Mouse (Mus musculus) effector memory CD4-positive, alpha-beta T cell, adult 7 months (primary cell): ENCODE results near the gene Gm28490. TPM values are rescaled to one million over a fixed set of nuclear protein-coding genes. Genes with fewer than 3 reads are reported as not detected.

ENCODE experiments used
- polyA plus RNA-seq: library from polyadenylated mRNA; unstranded; fragments of 100-300 nt; shearing (Covaris generic); gene quantifications from one replicate; pipeline ENCODE4 v1.2.1, GENCODE M21; 2017

Gm28490 gene
- not detected for polyA plus RNA-seq

GRCm38 (mm10) chrY:31634656-31635055 is at the start of gene Gm28490:
Gm28490 (minus strand) TSS chrY:31634756.

